Mouse (Mus musculus): ENCODE data around the gene Fosb. TPM values are rescaled to one million over a fixed set of nuclear protein-coding genes. Genes with fewer than 3 reads are reported as not detected.

Gene Fosb
- total and polyA plus RNA-seq, 2 experiments from 2014 or later = 0.10 to 0.80 TPM

DNA sequence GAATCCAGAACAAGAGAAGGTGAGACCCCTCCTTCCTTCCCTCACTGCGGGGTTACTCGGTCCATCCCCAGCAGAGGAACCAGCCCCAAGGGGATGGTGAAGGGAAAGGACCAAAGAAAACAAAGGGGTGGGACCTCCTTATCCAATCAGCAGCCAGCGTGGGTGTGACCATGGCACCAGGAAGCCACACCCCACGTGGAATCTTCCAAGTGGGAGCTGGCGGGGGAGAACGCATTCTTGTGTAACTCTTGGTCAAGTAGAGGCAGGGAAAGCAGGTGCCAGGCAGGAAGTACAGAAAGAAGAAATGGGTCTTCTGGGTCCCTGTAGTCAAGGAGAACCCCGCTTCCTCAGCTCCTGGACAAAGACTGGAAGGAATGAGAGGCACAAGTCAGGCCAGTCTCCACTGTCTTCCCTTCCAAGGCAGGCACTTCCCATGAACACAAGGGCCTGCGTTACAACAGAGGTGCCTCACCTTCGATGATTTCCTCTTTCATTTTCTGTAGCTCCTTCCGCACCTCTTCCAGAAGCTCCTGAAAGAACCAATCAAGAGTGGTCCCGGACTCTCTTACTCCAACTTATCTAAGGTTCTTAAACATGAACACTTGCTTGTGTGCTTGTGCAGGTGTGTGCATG lies 52.3 kb downstream of the Fosb start:
- ATAC-seq (ENCODE audit: insufficient read depth, low read depth) (peak; percentile 80), DNase-seq (ENCODE audit: low spot score) (peak; percentile 63)
- H3K36me3 ChIP-seq (replicated peaks; ENCODE audit: control insufficient read depth, insufficient read depth, low read length) = peaks cover 80% of the 10 kb centered on the region
- no peak overlapping the region for H3K4me2 ChIP-seq (ENCODE audit: low read depth, low read length)
- H3K27ac ChIP-seq (ENCODE audit: low read depth) = peak overlapping the region; percentile 18; the same call in 1 of the 2 replicates
- no peak for TF ChIP-seq CTCF (IDR thresholded peaks at IDR 0.05; ENCODE audit: low read depth)
- TF ChIP-seq EP300 (IDR thresholded peaks at IDR 0.05; ENCODE audit: low read depth) = no peak
- no peaks in the 10 kb centered on the region for H3K27me3 ChIP-seq (ENCODE audit: control insufficient read depth, insufficient read depth, low read length)
- WGBS = 40% methylated on average over 11 of the region's 11 CpGs
- H3K9ac ChIP-seq (replicated peaks; ENCODE audit: low read depth, low read length) = no peak overlapping the region
- H3K4me3 ChIP-seq (ENCODE audit: low read depth, low read length) = no peak overlapping the region
- H3K9me3 ChIP-seq (replicated peaks; ENCODE audit: control insufficient read depth, low read length) = no peaks in the 10 kb centered on the region
- no peaks in the 10 kb centered on the region for H3K4me1 ChIP-seq (ENCODE audit: control insufficient read depth, insufficient read depth)

GRCm38 (mm10) chr7:19256567-19256966 lies 53.3 kb downstream of the Fosb start:
- no peak overlapping the region for H3K4me2 ChIP-seq (ENCODE audit: low read depth, low read length)
- no peaks in the 10 kb centered on the region for H3K9me3 ChIP-seq (replicated peaks; ENCODE audit: control insufficient read depth, low read length)
- TF ChIP-seq EP300 (IDR thresholded peaks at IDR 0.05; ENCODE audit: low read depth) = no peak
- DNase-seq (ENCODE audit: low spot score) (no peak), ATAC-seq (ENCODE audit: insufficient read depth, low read depth) (no peak)
- no peak overlapping the region for H3K27ac ChIP-seq (ENCODE audit: low read depth)
- WGBS = 70% methylated on average over 7 of the region's 7 CpGs
- no peaks in the 10 kb centered on the region for H3K27me3 ChIP-seq (ENCODE audit: control insufficient read depth, insufficient read depth, low read length)
- no peak overlapping the region for H3K4me3 ChIP-seq (ENCODE audit: low read depth, low read length)
- H3K4me1 ChIP-seq (ENCODE audit: control insufficient read depth, insufficient read depth) = no peaks in the 10 kb centered on the region
- peaks cover 74% of the 10 kb centered on the region for H3K36me3 ChIP-seq (replicated peaks; ENCODE audit: control insufficient read depth, insufficient read depth, low read length)
- H3K9ac ChIP-seq (replicated peaks; ENCODE audit: low read depth, low read length) = no peak overlapping the region

GRCm38 (mm10) chr7:19255395-19255794 lies 54.5 kb downstream of the Fosb start:
- Histone ChIP-seq H3K4me1 (ENCODE audit: control insufficient read depth, insufficient read depth) (no peaks in the 10 kb centered on the region), H3K9me3 (replicated peaks; ENCODE audit: control insufficient read depth, low read length) (no peaks in the 10 kb centered on the region), H3K36me3 (replicated peaks; ENCODE audit: control insufficient read depth, insufficient read depth, low read length) (peaks cover 64% of the 10 kb centered on the region), H3K27me3 (ENCODE audit: control insufficient read depth, insufficient read depth, low read length) (no peaks in the 10 kb centered on the region), H3K9ac (replicated peaks; ENCODE audit: low read depth, low read length) (no peak overlapping the region), H3K4me3 (ENCODE audit: low read depth, low read length) (no peak overlapping the region), H3K4me2 (ENCODE audit: low read depth, low read length) (no peak overlapping the region), H3K27ac (ENCODE audit: low read depth) (no peak overlapping the region)
- WGBS = 78% methylated on average over 17 of the region's 17 CpGs
- ATAC-seq (ENCODE audit: insufficient read depth, low read depth) (no peak), DNase-seq (ENCODE audit: low spot score) (no peak)
- TF ChIP-seq EP300 (IDR thresholded peaks at IDR 0.05; ENCODE audit: low read depth) = no peak
- no peak for TF ChIP-seq CTCF (IDR thresholded peaks at IDR 0.05; ENCODE audit: low read depth)

GRCm38 (mm10) chr7:19253437-19253836 lies 56.4 kb downstream of the Fosb start:
- H3K27me3 ChIP-seq (ENCODE audit: control insufficient read depth, insufficient read depth, low read length) = no peaks in the 10 kb centered on the region
- H3K4me3 ChIP-seq (ENCODE audit: low read depth, low read length) = no peak overlapping the region
- no peak overlapping the region for H3K4me2 ChIP-seq (ENCODE audit: low read depth, low read length)
- peaks cover 45% of the 10 kb centered on the region for H3K36me3 ChIP-seq (replicated peaks; ENCODE audit: control insufficient read depth, insufficient read depth, low read length)
- H3K9ac ChIP-seq (replicated peaks; ENCODE audit: low read depth, low read length) = no peak overlapping the region
- no peak overlapping the region for H3K27ac ChIP-seq (ENCODE audit: low read depth)
- ATAC-seq (ENCODE audit: insufficient read depth, low read depth) (no peak), DNase-seq (ENCODE audit: low spot score) (no peak)
- 51% methylated on average over 5 of the region's 5 CpGs for WGBS
- no peaks in the 10 kb centered on the region for H3K4me1 ChIP-seq (ENCODE audit: control insufficient read depth, insufficient read depth)
- H3K9me3 ChIP-seq (replicated peaks; ENCODE audit: control insufficient read depth, low read length) = no peaks in the 10 kb centered on the region
- TF ChIP-seq CTCF (IDR thresholded peaks at IDR 0.05; ENCODE audit: low read depth) (no peak), EP300 (IDR thresholded peaks at IDR 0.05; ENCODE audit: low read depth) (no peak)

Other genes starting within 250 kb of the Fosb start
- 71.6 and 76.4 TPM in 2 replicates for gene Dmwd, start 233.8 kb downstream of the Fosb start, total RNA-seq (2014; rRNA removed; ENCODE audit: low replicate concordance)
- gene Dmwd, start 233.8 kb downstream of the Fosb start, polyA plus RNA-seq (2015; fragmentation: Nextera tagmentation; extraction: Ambion mirVana) = 10.6 and 10.9 TPM in 2 replicates
- 184 and 253 TPM in 2 replicates for gene Dmpk, start 226.2 kb downstream of the Fosb start, total RNA-seq (2014; rRNA removed; ENCODE audit: low replicate concordance)
- gene Dmpk, start 226.2 kb downstream of the Fosb start, polyA plus RNA-seq (2015; fragmentation: Nextera tagmentation; extraction: Ambion mirVana) = 97.0 and 98.5 TPM in 2 replicates
- 19.0 and 21.0 TPM in 2 replicates for gene Six5, start 215.5 kb downstream of the Fosb start, total RNA-seq (2014; rRNA removed; ENCODE audit: low replicate concordance)
- gene Six5, start 215.5 kb downstream of the Fosb start, polyA plus RNA-seq (2015; fragmentation: Nextera tagmentation; extraction: Ambion mirVana) = 3.8 and 4.0 TPM in 2 replicates
- 0.19 and 0.69 TPM in 2 replicates for gene Gm4969, start 191.7 kb downstream of the Fosb start, total RNA-seq (2014; rRNA removed; ENCODE audit: low replicate concordance)
- gene Gm4969, start 191.7 kb downstream of the Fosb start, polyA plus RNA-seq (2015; fragmentation: Nextera tagmentation; extraction: Ambion mirVana) = 0.21 and 0.38 TPM in 2 replicates
- 13.1 and 13.2 TPM in 2 replicates for gene Fbxo46, start 190.2 kb downstream of the Fosb start, total RNA-seq (2014; rRNA removed; ENCODE audit: low replicate concordance)
- gene Fbxo46, start 190.2 kb downstream of the Fosb start, polyA plus RNA-seq (2015; fragmentation: Nextera tagmentation; extraction: Ambion mirVana) = 4.9 and 6.2 TPM in 2 replicates
- 4.4 and 4.9 TPM in 2 replicates for gene Qpctl, start 160.8 kb downstream of the Fosb start, total RNA-seq (2014; rRNA removed; ENCODE audit: low replicate concordance)
- gene Qpctl, start 160.8 kb downstream of the Fosb start, polyA plus RNA-seq (2015; fragmentation: Nextera tagmentation; extraction: Ambion mirVana) = 7.3 and 7.9 TPM in 2 replicates
- gene Snrpd2, start 160.3 kb downstream of the Fosb start, total RNA-seq (2014; rRNA removed; ENCODE audit: low replicate concordance) = 43.5 and 45.6 TPM in 2 replicates
- gene Snrpd2, start 160.3 kb downstream of the Fosb start, polyA plus RNA-seq (2015; fragmentation: Nextera tagmentation; extraction: Ambion mirVana) = 84.9 and 89.8 TPM in 2 replicates
- 24.9 and 27.6 TPM in 2 replicates for gene Gipr, start 143.9 kb downstream of the Fosb start, total RNA-seq (2014; rRNA removed; ENCODE audit: low replicate concordance)
- gene Gipr, start 143.9 kb downstream of the Fosb start, polyA plus RNA-seq (2015; fragmentation: Nextera tagmentation; extraction: Ambion mirVana) = 5.4 and 7.0 TPM in 2 replicates
- 34.8 and 58.9 TPM in 2 replicates for gene Eml2, start 133.6 kb downstream of the Fosb start, total RNA-seq (2014; rRNA removed; ENCODE audit: low replicate concordance)
- gene Eml2, start 133.6 kb downstream of the Fosb start, polyA plus RNA-seq (2015; fragmentation: Nextera tagmentation; extraction: Ambion mirVana) = 23.7 and 26.8 TPM in 2 replicates
- 3.5 and 10.6 TPM in 2 replicates for gene Gpr4, start 97.5 kb downstream of the Fosb start, total RNA-seq (2014; rRNA removed; ENCODE audit: low replicate concordance)
- gene Gpr4, start 97.5 kb downstream of the Fosb start, polyA plus RNA-seq (2015; fragmentation: Nextera tagmentation; extraction: Ambion mirVana) = 3.6 TPM in 2 replicates
- 52.9 and 56.4 TPM in 2 replicates for gene Opa3, start 81.7 kb downstream of the Fosb start, total RNA-seq (2014; rRNA removed; ENCODE audit: low replicate concordance)
- gene Opa3, start 81.7 kb downstream of the Fosb start, polyA plus RNA-seq (2015; fragmentation: Nextera tagmentation; extraction: Ambion mirVana) = 37.6 and 40.5 TPM in 2 replicates
- gene Vasp, start 38.2 kb downstream of the Fosb start, total RNA-seq (2014; rRNA removed; ENCODE audit: low replicate concordance) = 115 and 127 TPM in 2 replicates
- 67.7 and 72.2 TPM in 2 replicates for gene Vasp, start 38.2 kb downstream of the Fosb start, polyA plus RNA-seq (2015; fragmentation: Nextera tagmentation; extraction: Ambion mirVana)
- gene Ppm1n, start 30.0 kb downstream of the Fosb start, total RNA-seq (2014; rRNA removed; ENCODE audit: low replicate concordance) = not detected in 2 replicates
- 0.47 and 0.56 TPM in 2 replicates for gene Ppm1n, start 30.0 kb downstream of the Fosb start, polyA plus RNA-seq (2015; fragmentation: Nextera tagmentation; extraction: Ambion mirVana)
- 80.7 and 108 TPM in 2 replicates for gene Rtn2, start 27.4 kb downstream of the Fosb start, total RNA-seq (2014; rRNA removed; ENCODE audit: low replicate concordance)
- 51.7 and 53.6 TPM in 2 replicates for gene Rtn2, start 27.4 kb downstream of the Fosb start, polyA plus RNA-seq (2015; fragmentation: Nextera tagmentation; extraction: Ambion mirVana)
- gene Ercc1, start 34.7 kb upstream of the Fosb start, total RNA-seq (2014; rRNA removed; ENCODE audit: low replicate concordance) = 26.2 and 40.5 TPM in 2 replicates
- 55.2 and 61.0 TPM in 2 replicates for gene Ercc1, start 34.7 kb upstream of the Fosb start, polyA plus RNA-seq (2015; fragmentation: Nextera tagmentation; extraction: Ambion mirVana)
- 1.9 and 3.2 TPM in 2 replicates for gene Cd3eap, start 49.4 kb upstream of the Fosb start, total RNA-seq (2014; rRNA removed; ENCODE audit: low replicate concordance)
- gene Cd3eap, start 49.4 kb upstream of the Fosb start, polyA plus RNA-seq (2015; fragmentation: Nextera tagmentation; extraction: Ambion mirVana) = 11.1 and 11.7 TPM in 2 replicates
- 11.8 and 13.5 TPM in 2 replicates for gene Ppp1r13l, start 49.7 kb upstream of the Fosb start, total RNA-seq (2014; rRNA removed; ENCODE audit: low replicate concordance)
- gene Ppp1r13l, start 49.7 kb upstream of the Fosb start, polyA plus RNA-seq (2015; fragmentation: Nextera tagmentation; extraction: Ambion mirVana) = 12.0 and 14.0 TPM in 2 replicates
- gene Ercc2, start 72.0 kb upstream of the Fosb start, total RNA-seq (2014; rRNA removed; ENCODE audit: low replicate concordance) = 20.4 and 30.8 TPM in 2 replicates
- 4.9 and 6.0 TPM in 2 replicates for gene Ercc2, start 72.0 kb upstream of the Fosb start, polyA plus RNA-seq (2015; fragmentation: Nextera tagmentation; extraction: Ambion mirVana)
- 0.31 TPM in 1 of 2 replicates, not detected in the other for gene Klc3, start 94.1 kb upstream of the Fosb start, total RNA-seq (2014; rRNA removed; ENCODE audit: low replicate concordance)
- 0.72 and 0.99 TPM in 2 replicates for gene Klc3, start 94.1 kb upstream of the Fosb start, polyA plus RNA-seq (2015; fragmentation: Nextera tagmentation; extraction: Ambion mirVana)
- 4,715 and 5,632 TPM in 2 replicates for gene Ckm, start 94.7 kb upstream of the Fosb start, total RNA-seq (2014; rRNA removed; ENCODE audit: low replicate concordance)
- gene Ckm, start 94.7 kb upstream of the Fosb start, polyA plus RNA-seq (2015; fragmentation: Nextera tagmentation; extraction: Ambion mirVana) = 4,516 and 4,665 TPM in 2 replicates
- gene Mark4, start 148.8 kb upstream of the Fosb start, total RNA-seq (2014; rRNA removed; ENCODE audit: low replicate concordance) = 16.0 and 26.4 TPM in 2 replicates
- 5.5 and 5.6 TPM in 2 replicates for gene Mark4, start 148.8 kb upstream of the Fosb start, polyA plus RNA-seq (2015; fragmentation: Nextera tagmentation; extraction: Ambion mirVana)
- 1.9 and 3.5 TPM in 2 replicates for gene Exoc3l2, start 153.3 kb upstream of the Fosb start, total RNA-seq (2014; rRNA removed; ENCODE audit: low replicate concordance)
- 0.49 and 0.62 TPM in 2 replicates for gene Exoc3l2, start 153.3 kb upstream of the Fosb start, polyA plus RNA-seq (2015; fragmentation: Nextera tagmentation; extraction: Ambion mirVana)
- 9.3 and 11.9 TPM in 2 replicates for gene Bloc1s3, start 198.3 kb upstream of the Fosb start, total RNA-seq (2014; rRNA removed; ENCODE audit: low replicate concordance)
- 1.2 TPM in 2 replicates for gene Bloc1s3, start 198.3 kb upstream of the Fosb start, polyA plus RNA-seq (2015; fragmentation: Nextera tagmentation; extraction: Ambion mirVana)
- 65.1 and 84.9 TPM in 2 replicates for gene Trappc6a, start 198.3 kb upstream of the Fosb start, total RNA-seq (2014; rRNA removed; ENCODE audit: low replicate concordance)
- gene Trappc6a, start 198.3 kb upstream of the Fosb start, polyA plus RNA-seq (2015; fragmentation: Nextera tagmentation; extraction: Ambion mirVana) = 79.5 and 83.3 TPM in 2 replicates
- not detected in 2 replicates for gene Nkpd1, start 207.8 kb upstream of the Fosb start, total RNA-seq (2014; rRNA removed; ENCODE audit: low replicate concordance)
- gene Nkpd1, start 207.8 kb upstream of the Fosb start, polyA plus RNA-seq (2015; fragmentation: Nextera tagmentation; extraction: Ambion mirVana) = not detected in 2 replicates